Mouse (Mus musculus) CH12.LX (cell line): ENCODE data around the gene Zfp324. TPM values are rescaled to one million over a fixed set of nuclear protein-coding genes. Genes with fewer than 3 reads are reported as not detected.

ENCODE experiments used
- DNase-seq: peaks from one replicate; pipeline ENCODE4 v3.0.0-alpha.2; 2013; ENCODE audit errors: extremely low read depth
- H3K27ac ChIP-seq: 2 replicates; pipeline ENCODE4 v1.5.1; 2012; ENCODE audit warnings: low read depth, mild to moderate bottlenecking, control low read depth, moderate library complexity; ENCODE audit not compliant: insufficient read depth
- H3K27me3 ChIP-seq: replicated peaks from 2 replicates; pipeline ENCODE3; 2012; ENCODE audit warnings: inconsistent platforms
- H3K36me3 ChIP-seq, 2 experiments: replicated peaks in 1 of 2; 2 replicates each; pipeline versions ENCODE3 to v1.6.1; 2012; ENCODE audit warnings: inconsistent platforms in 1 of 2, low read length in 1 of 2, mild to moderate bottlenecking in 1 of 2, mixed read lengths in 1 of 2, moderate library complexity in 1 of 2; ENCODE audit not compliant: control insufficient read depth in 1 of 2, insufficient read depth in 1 of 2
- H3K4me1 ChIP-seq, 2 experiments: 2 replicates each; pipeline ENCODE4 v1.6.1; 2012; ENCODE audit warnings: inconsistent platforms in 1 of 2, moderate library complexity in 1 of 2; ENCODE audit not compliant: insufficient read depth in 2 of 2, control insufficient read depth in 1 of 2
- H3K4me2 ChIP-seq: 2 replicates; pipeline ENCODE4 v1.6.1; 2012; ENCODE audit warnings: low read depth, mild to moderate bottlenecking, control low read depth; ENCODE audit not compliant: poor library complexity, insufficient read depth, severe bottlenecking
- H3K4me3 ChIP-seq, 3 experiments: fragments of 150-350 bp in 1 of 3; sonication (generic) in 1 of 3; replicated peaks in 1 of 3; 2 replicates each; pipeline versions ENCODE3 to v1.5.1; 2011 to 2012; ENCODE audit warnings: low read depth in 2 of 3, low read length in 2 of 3, mild to moderate bottlenecking in 2 of 3, moderate library complexity in 2 of 3, control low read depth in 1 of 3, improper control_type of control experiment in 1 of 3, inconsistent platforms in 1 of 3, mixed read lengths in 1 of 3; ENCODE audit not compliant: poor library complexity in 1 of 3
- H3K79me2 ChIP-seq: replicated peaks from 2 replicates; pipeline ENCODE4 v1.6.1; 2012; ENCODE audit warnings: mild to moderate bottlenecking, moderate library complexity; ENCODE audit not compliant: control insufficient read depth, poor library complexity, insufficient read depth, severe bottlenecking; ENCODE audit errors: extremely low read depth
- H3K9ac ChIP-seq: 2 replicates; pipeline ENCODE4 v1.6.1; 2012; ENCODE audit warnings: low read depth, mild to moderate bottlenecking, control low read depth, moderate library complexity; ENCODE audit not compliant: insufficient read depth
- H3K9me3 ChIP-seq: replicated peaks from 2 replicates; pipeline ENCODE3; 2012; ENCODE audit warnings: low read length, inconsistent platforms, mixed read lengths
- BHLHE40 ChIP-seq: IDR thresholded peaks from 2 replicates; pipeline ENCODE4 v1.6.1; 2011; ENCODE audit warnings: mild to moderate bottlenecking, low read depth, low read length, improper control_type of control experiment
- CHD1 ChIP-seq: IDR thresholded peaks from 2 replicates; pipeline ENCODE4 v1.6.1; 2012; ENCODE audit warnings: low read depth, low read length, improper control_type of control experiment, inconsistent platforms
- CTCF ChIP-seq, 2 experiments: IDR thresholded peaks in 1 of 2; conservative IDR thresholded peaks in 1 of 2; 2 replicates each; pipeline ENCODE4 v1.5.1; 2011 to 2012; ENCODE audit warnings: low read depth in 2 of 2, low read length in 2 of 2, improper control_type of control experiment in 1 of 2, inconsistent platforms in 1 of 2, mild to moderate bottlenecking in 1 of 2, moderate library complexity in 1 of 2
- E2F4 ChIP-seq: IDR thresholded peaks from 2 replicates; pipeline ENCODE4 v1.6.1; 2011; ENCODE audit warnings: low read depth, low read length, improper control_type of control experiment; ENCODE audit not compliant: insufficient replicate concordance
- ELF1 ChIP-seq: IDR thresholded peaks from 2 replicates; pipeline ENCODE4 v1.6.1; 2014; ENCODE audit warnings: low read depth, mild to moderate bottlenecking, inconsistent platforms, low read length, improper control_type of control experiment
- EP300 ChIP-seq: IDR thresholded peaks from 2 replicates; pipeline ENCODE4 v1.6.1; 2011; ENCODE audit warnings: low read length, improper control_type of control experiment
- ETS1 ChIP-seq: conservative IDR thresholded peaks from 2 replicates; pipeline ENCODE4 v1.6.1; 2012; ENCODE audit warnings: low read depth, mild to moderate bottlenecking, inconsistent platforms, low read length, improper control_type of control experiment, moderate library complexity
- HCFC1 ChIP-seq: IDR thresholded peaks from 2 replicates; pipeline ENCODE4 v1.6.1; 2012; ENCODE audit warnings: low read depth, mild to moderate bottlenecking, inconsistent platforms, low read length, improper control_type of control experiment
- JUN ChIP-seq: IDR thresholded peaks from 2 replicates; pipeline ENCODE4 v1.6.1; 2011; ENCODE audit warnings: low read depth, mild to moderate bottlenecking, low read length, improper control_type of control experiment, moderate library complexity; ENCODE audit not compliant: insufficient read depth
- JUND ChIP-seq: conservative IDR thresholded peaks from 2 replicates; pipeline ENCODE4 v1.6.1; 2011; ENCODE audit warnings: low read depth, low read length, improper control_type of control experiment
- KAT2A ChIP-seq: IDR thresholded peaks from 2 replicates; pipeline ENCODE4 v1.6.1; 2012; ENCODE audit warnings: low read length, improper control_type of control experiment, inconsistent platforms; ENCODE audit not compliant: insufficient replicate concordance
- MAFK ChIP-seq: IDR thresholded peaks from 2 replicates; pipeline ENCODE4 v1.6.1; 2011; ENCODE audit warnings: low read length, improper control_type of control experiment; ENCODE audit not compliant: insufficient replicate concordance
- MAX ChIP-seq: IDR thresholded peaks from 2 replicates; pipeline ENCODE4 v1.6.1; 2011; ENCODE audit warnings: low read length, improper control_type of control experiment
- MAZ ChIP-seq: IDR thresholded peaks from 2 replicates; pipeline ENCODE4 v1.6.1; 2012; ENCODE audit warnings: low read depth, mild to moderate bottlenecking, inconsistent platforms, low read length, improper control_type of control experiment, moderate library complexity
- MEF2A ChIP-seq: IDR thresholded peaks from 2 replicates; pipeline ENCODE4 v1.6.1; 2014; ENCODE audit warnings: low read depth, mild to moderate bottlenecking, inconsistent platforms, low read length, improper control_type of control experiment, borderline replicate concordance
- MXI1 ChIP-seq: IDR thresholded peaks from 2 replicates; pipeline ENCODE4 v1.6.1; 2011; ENCODE audit warnings: mild to moderate bottlenecking, low read depth, low read length, improper control_type of control experiment
- MYC ChIP-seq: IDR thresholded peaks from 2 replicates; pipeline ENCODE4 v1.6.1; 2011; ENCODE audit warnings: low read depth, mild to moderate bottlenecking, improper control_type of control experiment, low read length
- NRF1 ChIP-seq: IDR thresholded peaks from 2 replicates; pipeline ENCODE4 v1.6.1; 2014; ENCODE audit warnings: low read depth, mild to moderate bottlenecking, inconsistent platforms, low read length, improper control_type of control experiment, moderate library complexity
- POLR2A ChIP-seq: IDR thresholded peaks from 2 replicates; pipeline ENCODE4 v1.6.1; 2011; ENCODE audit warnings: low read depth, mild to moderate bottlenecking, improper control_type of control experiment, low read length
- RAD21 ChIP-seq: IDR thresholded peaks from 2 replicates; pipeline ENCODE4 v1.6.1; 2011; ENCODE audit warnings: low read depth, mild to moderate bottlenecking, low read length, improper control_type of control experiment, moderate library complexity
- SIN3A ChIP-seq: IDR thresholded peaks from 2 replicates; pipeline ENCODE4 v1.6.1; 2012; ENCODE audit warnings: low read length, improper control_type of control experiment, inconsistent platforms
- TCF12 ChIP-seq: IDR thresholded peaks from 2 replicates; pipeline ENCODE4 v1.6.1; 2014; ENCODE audit warnings: low read depth, mild to moderate bottlenecking, inconsistent platforms, low read length, improper control_type of control experiment
- UBTF ChIP-seq: IDR thresholded peaks from 2 replicates; pipeline ENCODE4 v1.6.1; 2012; ENCODE audit warnings: low read depth, mild to moderate bottlenecking, inconsistent platforms, low read length, improper control_type of control experiment, moderate library complexity
- USF1 ChIP-seq: IDR thresholded peaks from 2 replicates; pipeline ENCODE4 v1.6.1; 2014; ENCODE audit warnings: low read depth, mild to moderate bottlenecking, inconsistent platforms, low read length, improper control_type of control experiment
- USF2 ChIP-seq: conservative IDR thresholded peaks from 2 replicates; pipeline ENCODE4 v1.6.1; 2011; ENCODE audit warnings: low read depth, low read length, improper control_type of control experiment
- ZC3H11A ChIP-seq: IDR thresholded peaks from 2 replicates; pipeline ENCODE4 v1.6.1; 2012; ENCODE audit warnings: low read depth, mild to moderate bottlenecking, inconsistent platforms, low read length, improper control_type of control experiment
- ZKSCAN1 ChIP-seq: IDR thresholded peaks from 2 replicates; pipeline ENCODE4 v1.6.1; 2012; ENCODE audit warnings: low read depth, inconsistent platforms, low read length, improper control_type of control experiment, borderline replicate concordance
- ZMIZ1 ChIP-seq: IDR thresholded peaks from 2 replicates; pipeline ENCODE4 v1.6.1; 2012; ENCODE audit warnings: low read depth, mild to moderate bottlenecking, inconsistent platforms, low read length, improper control_type of control experiment
- ZNF384 ChIP-seq: IDR thresholded peaks from 2 replicates; pipeline ENCODE4 v1.6.1; 2012; ENCODE audit warnings: low read depth, low read length, improper control_type of control experiment, inconsistent platforms
- dilution Hi-C: fragments of 300-500 bp; cut with MboI; formaldehyde crosslinking; loops from 2 replicates; pipeline ENCODE4 v1.14.3; 2020; ENCODE audit warnings: low sequenced_read_pairs; ENCODE audit not compliant: extremely low pct_unique_long_range_greater_than_20kb, extremely low pct_ligation_motif_present
- in situ Hi-C: fragments of 300-500 bp; cut with MboI; formaldehyde crosslinking; loops from 3 replicates; pipeline ENCODE4 v1.14.3; 2019; ENCODE audit warnings: low sequenced_read_pairs, low pct_ligation_motif_present, low pct_unique_long_range_greater_than_20kb, mixed read lengths
- polyA plus RNA-seq: library from polyadenylated mRNA; unstranded; fragments of >175 nt; gene quantifications from 2 replicates; pipeline ENCODE4 v1.2.1, GENCODE M21; 2012; ENCODE audit warnings: low read depth; ENCODE audit not compliant: insufficient read length
- total RNA-seq, 2 experiments: library from RNA; depleted of rRNA; stranded (reverse); fragments of 300-350 nt in 1 of 2; fragments of >200 nt in 1 of 2; gene quantifications; 2 replicates each; pipeline ENCODE4 v1.2.3; 2012 to 2014

Zfp324 gene
- total and polyA plus RNA-seq, 3 experiments, result 3.8 to 7.3 (median 6.4) TPM

DNA sequence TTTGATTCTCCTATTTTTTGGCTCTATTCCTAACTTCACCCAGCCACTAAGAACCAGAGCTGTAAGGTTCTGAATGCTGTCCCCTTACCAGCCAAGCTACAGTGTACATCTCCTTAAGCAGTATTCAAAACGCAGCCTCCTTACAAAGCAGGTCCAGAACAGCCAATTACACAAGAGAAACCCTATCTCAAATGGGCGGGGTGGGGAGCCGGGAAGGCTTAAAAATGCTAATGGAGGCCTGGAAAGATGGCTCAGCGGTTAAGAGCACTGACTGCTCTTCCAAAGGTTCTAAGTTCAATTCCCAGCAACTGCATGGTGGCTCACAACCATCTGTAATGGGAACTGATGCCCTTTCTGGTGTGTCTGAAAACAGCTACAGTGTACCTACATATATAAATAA, 5.9 kb upstream of the Zfp324 start:
- H3K36me3 ChIP-seq, result no peaks in the 10 kb centered on the region
- DNase-seq, result no peak
- in situ Hi-C loops (no loop called here), dilution Hi-C loops (no loop called here)
- H3K4me2 ChIP-seq, result no peak overlapping the region
- no peak overlapping the region for H3K27ac ChIP-seq
- no peak overlapping the region for H3K4me3 ChIP-seq
- H3K9me3 ChIP-seq, result no peaks in the 10 kb centered on the region
- no peaks in the 10 kb centered on the region for H3K79me2 ChIP-seq
- TF ChIP-seq MAFK, result no peak
- no peak for TF ChIP-seq MEF2A
- no peak for TF ChIP-seq RAD21
- TF ChIP-seq ETS1, result no peak
- TF ChIP-seq SIN3A, result no peak
- no peak for TF ChIP-seq MYC
- TF ChIP-seq ZKSCAN1, result no peak
- TF ChIP-seq CTCF (conservative IDR thresholded peaks at IDR 0.05 in 1 of 2, IDR thresholded peaks at IDR 0.05 in 1 of 2; ENCODE audit: low read depth in 2 of 2, low read length in 2 of 2), result no peak
- TF ChIP-seq USF1, result no peak
- TF ChIP-seq TCF12, result no peak
- no peak for TF ChIP-seq MAZ
- H3K27me3 ChIP-seq, result no peaks in the 10 kb centered on the region
- no peak overlapping the region for H3K9ac ChIP-seq
- H3K4me1 ChIP-seq, result peaks cover 0 to 33% of the 10 kb centered on the region in 2 experiments; a peak in 2 of 4 replicates

DNA sequence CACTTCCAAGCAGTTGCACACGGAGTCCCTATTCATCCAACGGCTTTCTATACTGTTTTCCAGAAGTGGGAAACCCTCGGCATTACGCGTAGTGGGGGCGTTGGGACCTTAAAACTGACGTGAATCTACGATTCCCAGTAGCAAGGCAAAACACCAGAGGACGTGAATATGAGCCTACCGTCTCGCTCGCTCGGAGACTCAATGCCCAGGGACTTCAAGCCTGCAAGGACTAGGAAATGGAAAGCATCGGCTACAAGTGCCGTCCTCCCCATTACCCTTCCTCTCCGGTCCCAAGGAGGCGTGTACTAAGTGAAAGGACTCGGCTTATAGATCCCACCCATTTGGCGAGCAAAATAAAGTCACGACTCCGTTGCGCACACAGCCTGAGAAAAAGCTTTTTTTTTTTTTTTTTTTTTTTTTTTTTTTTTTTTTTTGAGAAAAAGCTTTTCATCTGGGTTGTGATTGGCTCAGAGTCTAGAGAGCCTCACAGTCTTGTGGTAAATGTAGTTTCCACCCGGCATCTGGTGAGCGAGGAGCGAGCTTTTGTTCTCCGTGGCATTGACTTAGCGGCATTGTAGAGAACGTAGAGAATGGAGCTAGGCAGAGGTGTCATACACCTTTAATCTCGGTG, 4.0 kb upstream of the Zfp324 start:
- peak; percentile 78 for DNase-seq
- H3K4me1 ChIP-seq, result peaks cover 0 to 33% of the 10 kb centered on the region in 2 experiments; a peak in 2 of 4 replicates
- H3K9me3 ChIP-seq, result no peaks in the 10 kb centered on the region
- peak overlapping the region; percentile 31; the same call in 1 of the 2 replicates for H3K27ac ChIP-seq
- peak overlapping the region; percentile 53 to 74 (median 63) for H3K4me3 ChIP-seq
- H3K9ac ChIP-seq, result peak overlapping the region; percentile 76
- dilution Hi-C loops (no loop called here), in situ Hi-C loops (no loop called here)
- no peaks in the 10 kb centered on the region for H3K79me2 ChIP-seq
- H3K36me3 ChIP-seq, result no peaks in the 10 kb centered on the region
- no peaks in the 10 kb centered on the region for H3K27me3 ChIP-seq
- peak overlapping the region; percentile 63 for H3K4me2 ChIP-seq
- TF ChIP-seq ZKSCAN1 (no peak; the same call in 1 of the 2 replicates), MXI1 (peak; percentile 76), ZNF384 (peak; percentile 99), ZMIZ1 (0 out of 2 replicates have a peak, but pooled peaks have one; percentile 28), NRF1 (peak; percentile 31; the same call in 1 of the 2 replicates), TCF12 (peak; percentile 62; the same call in 1 of the 2 replicates), UBTF (0 out of 2 replicates have a peak, but pooled peaks have one; percentile 16), E2F4 (0 out of 2 replicates have a peak, but pooled peaks have one; percentile 34), KAT2A (no peak), MAZ (peak; percentile 23; the same call in 1 of the 2 replicates), ELF1 (peak; percentile 53; the same call in 1 of the 2 replicates), JUN (no peak), POLR2A (peak; percentile 59), JUND (0 out of 2 replicates have a peak, but pooled peaks have one; percentile 51), MYC (peak; percentile 76; the same call in 1 of the 2 replicates), EP300 (no peak), SIN3A (peak; percentile 82), USF2 (no peak), ETS1 (0 out of 2 replicates have a peak, but pooled peaks have one; percentile 24), MAX (peak; percentile 55; the same call in 1 of the 2 replicates), USF1 (no peak), HCFC1 (peak; percentile 83), BHLHE40 (peak; percentile 62), MAFK (no peak), ZC3H11A (no peak), CHD1 (no peak)
